Mouse (Mus musculus): ENCODE measurements around the gene Shpk. TPM values are rescaled to one million over a fixed set of nuclear protein-coding genes. Genes with fewer than 3 reads are reported as not detected.

Shpk gene
- polyA plus RNA-seq, 1 experiment from 2014 or later, result 3.4 TPM

DNA sequence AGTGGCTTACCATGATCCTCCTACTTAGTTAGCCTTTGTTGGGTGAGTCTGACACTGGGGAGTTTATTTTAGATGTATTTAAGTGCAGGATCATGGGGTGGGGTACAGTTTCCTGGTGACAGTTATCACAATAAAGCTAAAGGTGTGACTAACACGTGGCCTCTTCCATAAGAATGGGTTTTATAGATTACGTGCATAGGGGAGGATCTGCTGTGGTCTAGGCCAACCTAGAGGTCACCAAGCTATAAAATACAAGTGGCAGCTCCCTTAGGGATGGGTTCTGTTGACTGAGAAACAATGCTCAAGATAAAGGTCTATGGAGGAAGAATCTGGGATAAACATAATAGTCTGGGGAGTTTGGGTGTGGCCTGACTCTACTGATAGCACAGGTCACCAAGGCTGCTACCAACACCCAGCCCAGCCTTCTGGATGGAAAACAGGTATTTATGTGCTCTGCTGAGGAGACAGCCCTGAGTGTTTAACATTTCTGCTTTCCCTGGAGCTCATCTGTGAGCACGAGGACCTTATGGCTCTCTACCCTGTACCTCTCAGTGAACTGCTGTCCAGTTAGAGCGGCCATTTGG lies 58.2 kb downstream of the Shpk start:
- no peak overlapping the region for H3K4me2 ChIP-seq (replicated peaks; ENCODE audit: low read depth)
- no peaks in the 10 kb centered on the region for H3K9me3 ChIP-seq (ENCODE audit: control insufficient read depth, low read length)
- TF ChIP-seq EP300 (optimal IDR thresholded peaks at IDR 0.05) (no peak), CTCF (IDR thresholded peaks at IDR 0.05; ENCODE audit: low read depth) (no peak)
- 60% methylated on average over 4 of the region's 4 CpGs for WGBS
- no peaks in the 10 kb centered on the region for H3K36me3 ChIP-seq (ENCODE audit: control insufficient read depth, insufficient read depth, low read length)
- no peak overlapping the region for H3K27ac ChIP-seq (replicated peaks)
- no peak for ATAC-seq (ENCODE audit: low FRiP score, low TSS enrichment)
- H3K4me1 ChIP-seq (replicated peaks; ENCODE audit: control insufficient read depth, insufficient read depth), result no peaks in the 10 kb centered on the region
- no peak for DNase-seq (ENCODE audit: low spot score)
- no peaks in the 10 kb centered on the region for H3K27me3 ChIP-seq (ENCODE audit: control insufficient read depth, insufficient read depth, low read length)
- no peak overlapping the region for H3K9ac ChIP-seq (ENCODE audit: low read length)
- no peak overlapping the region for H3K4me3 ChIP-seq (ENCODE audit: low read depth, low read length)

DNA sequence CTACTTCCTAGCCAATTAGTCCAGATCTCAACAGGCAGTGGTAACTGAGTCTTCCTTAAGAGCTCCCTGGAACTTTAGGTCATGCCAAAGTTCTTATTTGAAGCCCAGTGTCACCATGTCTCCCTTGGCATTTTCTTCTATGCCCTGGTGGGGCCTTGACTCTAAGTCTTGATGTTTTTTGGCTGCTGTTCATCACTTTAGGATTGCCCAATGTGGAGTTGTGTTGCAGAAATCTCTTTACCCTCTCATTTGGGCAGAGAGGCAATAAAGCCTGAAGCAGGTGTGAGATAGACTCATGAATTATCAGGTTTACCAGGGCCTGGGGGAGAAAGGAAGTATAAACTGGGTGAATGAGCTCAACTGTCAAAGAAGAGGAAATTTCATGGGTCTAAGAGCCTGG lies 59.4 kb downstream of the Shpk start:
- no peaks in the 10 kb centered on the region for H3K4me1 ChIP-seq (replicated peaks; ENCODE audit: control insufficient read depth, insufficient read depth)
- no peak overlapping the region for H3K9ac ChIP-seq (ENCODE audit: low read length)
- no peaks in the 10 kb centered on the region for H3K36me3 ChIP-seq (ENCODE audit: control insufficient read depth, insufficient read depth, low read length)
- no peak overlapping the region for H3K27ac ChIP-seq (replicated peaks)
- ATAC-seq (ENCODE audit: low FRiP score, low TSS enrichment), result no peak
- no peaks in the 10 kb centered on the region for H3K27me3 ChIP-seq (ENCODE audit: control insufficient read depth, insufficient read depth, low read length)
- no peaks in the 10 kb centered on the region for H3K9me3 ChIP-seq (ENCODE audit: control insufficient read depth, low read length)
- no peak for DNase-seq (ENCODE audit: low spot score)
- no peak for TF ChIP-seq EP300 (optimal IDR thresholded peaks at IDR 0.05)
- TF ChIP-seq CTCF (IDR thresholded peaks at IDR 0.05; ENCODE audit: low read depth), result no peak
- no peak overlapping the region for H3K4me2 ChIP-seq (replicated peaks; ENCODE audit: low read depth)
- H3K4me3 ChIP-seq (ENCODE audit: low read depth, low read length), result no peak overlapping the region

DNA sequence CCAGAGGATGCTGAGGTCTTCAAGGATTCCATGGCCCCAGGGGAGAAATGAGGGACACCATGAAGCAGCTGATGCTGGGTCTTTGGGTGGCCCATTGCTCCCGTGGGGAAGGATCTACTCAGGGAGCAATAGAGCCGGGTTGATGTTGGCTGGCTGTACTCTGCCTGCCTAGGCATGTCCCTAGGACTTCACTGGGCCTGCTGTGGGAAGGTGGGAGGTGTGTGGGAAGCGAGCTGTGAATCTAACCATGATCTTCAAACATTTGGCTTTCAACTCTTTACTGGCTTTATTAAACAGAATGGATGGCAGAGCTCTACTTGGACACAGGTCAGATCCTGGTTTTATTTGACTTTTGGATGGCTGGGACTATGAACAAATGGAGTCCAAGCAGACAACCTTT lies 61.2 kb downstream of the Shpk start:
- no peak for ATAC-seq (ENCODE audit: low FRiP score, low TSS enrichment)

DNA sequence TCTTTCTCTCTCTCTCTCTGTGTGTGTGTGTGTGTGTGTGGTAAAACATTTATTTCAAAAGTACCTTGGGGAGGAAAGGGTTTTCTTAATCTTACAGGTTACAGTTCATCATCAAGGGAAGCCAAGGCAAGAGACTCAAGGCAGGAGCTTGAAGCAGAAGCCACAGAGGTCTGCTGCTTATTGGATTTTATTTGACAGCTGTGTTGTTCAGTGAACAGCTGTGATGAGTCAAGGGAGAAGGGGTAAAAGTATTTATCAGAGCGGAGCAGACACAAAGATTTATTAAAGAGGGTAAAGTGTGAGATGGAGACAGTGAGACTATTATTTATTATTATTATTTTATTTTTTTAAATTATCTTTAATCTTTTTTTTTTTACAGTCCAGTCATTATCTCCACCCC lies 62.1 kb downstream of the Shpk start:
- Histone ChIP-seq H3K27me3 (ENCODE audit: control insufficient read depth, insufficient read depth, low read length) (no peaks in the 10 kb centered on the region), H3K9me3 (ENCODE audit: control insufficient read depth, low read length) (no peaks in the 10 kb centered on the region), H3K4me1 (replicated peaks; ENCODE audit: control insufficient read depth, insufficient read depth) (no peaks in the 10 kb centered on the region), H3K4me2 (replicated peaks; ENCODE audit: low read depth) (no peak overlapping the region), H3K27ac (replicated peaks) (no peak overlapping the region), H3K9ac (ENCODE audit: low read length) (no peak overlapping the region), H3K4me3 (ENCODE audit: low read depth, low read length) (no peak overlapping the region), H3K36me3 (ENCODE audit: control insufficient read depth, insufficient read depth, low read length) (no peaks in the 10 kb centered on the region)
- DNase-seq (ENCODE audit: low spot score), result no peak
- no peak for TF ChIP-seq CTCF (IDR thresholded peaks at IDR 0.05; ENCODE audit: low read depth)
- WGBS, result 38% methylated on average over 1 of the region's 1 CpGs
- ATAC-seq (ENCODE audit: low FRiP score, low TSS enrichment), result no peak

More for the DNA sequence above, 61.2 kb downstream of the Shpk start:
- H3K4me2 ChIP-seq (replicated peaks; ENCODE audit: low read depth), result no peak overlapping the region
- 55% methylated on average over 3 of the region's 3 CpGs for WGBS
- H3K27ac ChIP-seq (replicated peaks), result no peak overlapping the region
- H3K36me3 ChIP-seq (ENCODE audit: control insufficient read depth, insufficient read depth, low read length), result no peaks in the 10 kb centered on the region
- H3K9me3 ChIP-seq (ENCODE audit: control insufficient read depth, low read length), result no peaks in the 10 kb centered on the region
- H3K9ac ChIP-seq (ENCODE audit: low read length), result no peak overlapping the region
- H3K27me3 ChIP-seq (ENCODE audit: control insufficient read depth, insufficient read depth, low read length), result no peaks in the 10 kb centered on the region
- TF ChIP-seq EP300 (optimal IDR thresholded peaks at IDR 0.05), result no peak
- no peak for TF ChIP-seq CTCF (IDR thresholded peaks at IDR 0.05; ENCODE audit: low read depth)
- no peak overlapping the region for H3K4me3 ChIP-seq (ENCODE audit: low read depth, low read length)
- no peak for DNase-seq (ENCODE audit: low spot score)
- no peaks in the 10 kb centered on the region for H3K4me1 ChIP-seq (replicated peaks; ENCODE audit: control insufficient read depth, insufficient read depth)

DNA sequence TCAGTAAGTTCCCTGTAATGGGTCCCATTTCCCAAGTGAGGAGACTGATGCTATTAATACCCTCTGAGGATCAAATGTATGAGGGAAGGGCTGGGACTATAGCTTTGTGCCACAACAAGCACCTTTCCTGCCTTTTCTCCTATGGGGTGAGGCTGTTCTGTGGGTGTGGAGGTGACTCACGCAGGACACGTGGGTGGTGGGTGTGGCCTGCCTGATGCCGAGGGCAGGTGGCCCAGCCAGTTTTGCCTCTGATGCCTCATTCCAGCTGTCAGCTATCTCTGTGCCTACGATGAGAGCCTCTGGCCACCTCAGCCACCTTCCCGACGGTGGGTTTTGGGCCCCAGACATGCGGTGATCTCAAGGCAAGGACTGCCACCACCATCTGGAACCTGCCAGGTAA lies 68.0 kb downstream of the Shpk start, which contains the start of gene Trpv3:
Gene Trpv3 (plus strand): TSS at position 122 of the 400 bp plus-strand sequence.
- Histone ChIP-seq H3K4me3 (ENCODE audit: low read depth, low read length) (no peak within 1 kb of the TSS), H3K4me2 (replicated peaks; ENCODE audit: low read depth) (0 out of 2 replicates have a peak within 1 kb of the TSS, but pooled peaks have one; percentile 17), H3K27me3 (ENCODE audit: control insufficient read depth, insufficient read depth, low read length) (no peaks in the 10 kb centered on the region), H3K4me1 (replicated peaks; ENCODE audit: control insufficient read depth, insufficient read depth) (no peaks in the 10 kb centered on the region), H3K9me3 (ENCODE audit: control insufficient read depth, low read length) (no peaks in the 10 kb centered on the region), H3K9ac (ENCODE audit: low read length) (no peak within 1 kb of the TSS), H3K27ac (replicated peaks) (peak within 1 kb of the TSS; percentile 67), H3K36me3 (ENCODE audit: control insufficient read depth, insufficient read depth, low read length) (no peaks in the 10 kb centered on the region)
- DNase-seq (ENCODE audit: low spot score), result peak; percentile 82
- ATAC-seq (ENCODE audit: low FRiP score, low TSS enrichment), result peak; percentile 89
- TF ChIP-seq CTCF (IDR thresholded peaks at IDR 0.05; ENCODE audit: low read depth) (no peak), EP300 (optimal IDR thresholded peaks at IDR 0.05) (no peak)
- 64% methylated on average over 7 of the region's 7 CpGs for WGBS

Other genes starting within 250 kb of the Shpk start
- 19.6 and 21.9 TPM in 2 replicates for gene Atp2a3, start 238.3 kb upstream of the Shpk start, polyA plus RNA-seq (2015; fragmentation: Nextera tagmentation; extraction: Ambion mirVana)
- gene P2rx1, start 200.4 kb upstream of the Shpk start, polyA plus RNA-seq (2015; fragmentation: Nextera tagmentation; extraction: Ambion mirVana), result 0.97 and 0.98 TPM in 2 replicates
- 6.7 and 7.1 TPM in 2 replicates for gene Camkk1, start 180.5 kb upstream of the Shpk start, polyA plus RNA-seq (2015; fragmentation: Nextera tagmentation; extraction: Ambion mirVana)
- 4.9 TPM in 2 replicates for gene Ncbp3, start 151.7 kb upstream of the Shpk start, polyA plus RNA-seq (2015; fragmentation: Nextera tagmentation; extraction: Ambion mirVana)
- 0.13 and 0.15 TPM in 2 replicates for gene Itgae, start 108.9 kb upstream of the Shpk start, polyA plus RNA-seq (2015; fragmentation: Nextera tagmentation; extraction: Ambion mirVana)
- gene Haspin, start 61.2 kb upstream of the Shpk start, polyA plus RNA-seq (2015; fragmentation: Nextera tagmentation; extraction: Ambion mirVana), result 2.7 and 3.6 TPM in 2 replicates
- 0.44 and 0.48 TPM in 2 replicates for gene P2rx5, start 39.0 kb upstream of the Shpk start, polyA plus RNA-seq (2015; fragmentation: Nextera tagmentation; extraction: Ambion mirVana)
- 125 and 132 TPM in 2 replicates for gene Emc6, start 22.4 kb upstream of the Shpk start, polyA plus RNA-seq (2015; fragmentation: Nextera tagmentation; extraction: Ambion mirVana)
- 176 and 184 TPM in 2 replicates for gene Tax1bp3, start 22.4 kb upstream of the Shpk start, polyA plus RNA-seq (2015; fragmentation: Nextera tagmentation; extraction: Ambion mirVana)
- gene Ctns, start 418 bp upstream of the Shpk start, polyA plus RNA-seq (2015; fragmentation: Nextera tagmentation; extraction: Ambion mirVana), result 15.9 and 17.4 TPM in 2 replicates
- gene Trpv1, start 34.8 kb downstream of the Shpk start, polyA plus RNA-seq (2015; fragmentation: Nextera tagmentation; extraction: Ambion mirVana), result 0.02 and 0.08 TPM in 2 replicates
- 0.57 and 0.61 TPM in 2 replicates for gene Trpv3, start 67.9 kb downstream of the Shpk start, polyA plus RNA-seq (2015; fragmentation: Nextera tagmentation; extraction: Ambion mirVana)
- 2.7 and 3.3 TPM in 2 replicates for gene Aspa, start 130.1 kb downstream of the Shpk start, polyA plus RNA-seq (2015; fragmentation: Nextera tagmentation; extraction: Ambion mirVana)
- not detected in 2 replicates for gene Gm49340, start 130.3 kb downstream of the Shpk start, polyA plus RNA-seq (2015; fragmentation: Nextera tagmentation; extraction: Ambion mirVana)
- gene Spata22, start 130.3 kb downstream of the Shpk start, polyA plus RNA-seq (2015; fragmentation: Nextera tagmentation; extraction: Ambion mirVana), result 0.17 TPM in 1 of 2 replicates, not detected in the other
- gene Olfr20, start 151.3 kb downstream of the Shpk start, polyA plus RNA-seq (2015; fragmentation: Nextera tagmentation; extraction: Ambion mirVana), result 0.06 TPM in 1 of 2 replicates, not detected in the other
- gene Olfr376, start 171.8 kb downstream of the Shpk start, polyA plus RNA-seq (2015; fragmentation: Nextera tagmentation; extraction: Ambion mirVana), result not detected in 2 replicates
- gene Olfr1, start 200.2 kb downstream of the Shpk start, polyA plus RNA-seq (2015; fragmentation: Nextera tagmentation; extraction: Ambion mirVana), result not detected in 2 replicates
- not detected in 2 replicates for gene Olfr378, start 229.0 kb downstream of the Shpk start, polyA plus RNA-seq (2015; fragmentation: Nextera tagmentation; extraction: Ambion mirVana)